Mouse (Mus musculus) embryonic fibroblast, embryonic 13.5 days (primary cell): Measurements from ENCODE around the gene Gm30737. TPM values are rescaled to one million over a fixed set of nuclear protein-coding genes. Genes with fewer than 3 reads are reported as not detected.
"Not testable (repeated sequence)": the region's sequence is repeated elsewhere in the genome, so short reads cannot be mapped to it uniquely, and the experiment has no call there.

Experiments
- H3K27ac ChIP-seq: 2 replicates; pipeline ENCODE4 v1.5.1; 2012; ENCODE audit warnings: low read length, control low read depth, inconsistent platforms; ENCODE audit not compliant: insufficient read depth
- H3K4me1 ChIP-seq: 2 replicates; pipeline ENCODE4 v1.6.1; 2011; ENCODE audit warnings: low read length; ENCODE audit not compliant: control insufficient read depth, insufficient read depth
- H3K4me3 ChIP-seq: 2 replicates; pipeline ENCODE4 v1.5.1; 2011; ENCODE audit warnings: mild to moderate bottlenecking, control low read depth, low read length; ENCODE audit not compliant: insufficient read depth
- polyA plus RNA-seq: library from polyadenylated mRNA; stranded (reverse); fragments of >200 nt; gene quantifications from 2 replicates; pipeline ENCODE4 v1.2.4, GENCODE M21; 2011; ENCODE audit warnings: low read depth; ENCODE audit not compliant: missing spikeins, insufficient read length

Gene Gm30737
- polyA plus RNA-seq: not detected in 2 replicates

DNA sequence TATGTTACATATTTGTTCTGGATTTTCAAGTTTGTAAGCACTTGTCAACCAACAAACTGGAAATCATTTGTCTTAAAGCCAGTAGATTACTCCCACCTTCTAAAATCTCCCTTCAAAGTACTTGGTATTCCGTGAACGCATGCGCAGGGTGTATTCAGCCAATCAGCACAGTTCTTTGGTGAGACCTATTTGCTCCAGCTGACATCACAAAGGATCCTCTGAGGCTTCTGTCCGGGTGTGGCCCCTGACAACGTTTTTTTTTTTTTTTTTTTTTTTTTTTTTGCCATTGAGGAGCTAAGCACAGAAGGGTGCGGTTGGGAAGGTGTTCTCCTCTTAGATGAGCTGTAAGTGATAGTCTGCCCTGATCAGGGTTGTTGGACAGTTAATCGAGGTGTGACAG lies at the start of gene Gm30737:
Gm30737 (plus strand) TSS at position 301 of the 400 bp plus-strand sequence.
- not testable (repeated sequence) for H3K27ac ChIP-seq, H3K4me1 ChIP-seq, H3K4me3 ChIP-seq
